Comparison of ENCODE assay signal across 15 mouse cellular contexts in the genomic region with DNA sequence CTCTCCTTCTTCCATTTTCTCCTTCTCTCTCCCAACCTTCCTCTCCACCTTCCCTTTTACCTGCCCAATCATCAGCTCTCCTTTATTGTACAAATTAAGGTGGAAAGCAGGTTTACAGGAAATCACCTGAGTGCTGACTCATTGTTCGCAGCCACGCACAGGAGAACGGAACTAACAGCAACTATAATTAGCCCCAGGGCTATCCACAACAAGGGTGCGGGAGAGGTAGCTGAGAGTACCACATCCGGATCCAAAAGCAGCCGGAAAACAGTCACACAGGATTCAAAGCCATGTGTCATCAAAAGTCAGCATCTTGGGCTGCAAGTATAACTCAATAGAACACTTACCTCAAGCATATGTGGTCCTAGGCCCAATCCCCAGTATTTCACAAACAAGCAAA. TPM values are rescaled to one million over a fixed set of nuclear protein-coding genes. Genes with fewer than 3 reads are reported as not detected.
A peak's percentile ranks its signal among the peaks of the same experiment; 100 is the strongest.
DNase-seq lines count a peak whose midpoint lies in the region; ATAC-seq lines count a peak whose summit lies in the region.
"Had no signal": no experiment of that assay in that cellular context is flagged by ENCODE, and none has a peak within 500 bp of the region (broad histone marks: within the 10 kb centered on the region; RNA-seq: fewer than 3 reads in every experiment).

No protein-coding gene starts in this region.

- peak; percentile 76 for DNase-seq in CD4-positive, CD25-positive, alpha-beta regulatory T cell, adult 2 months (ENCODE audit: low read depth, low spot score)
- DNase-seq in natural killer cell, adult 2 months (ENCODE audit: low spot score in 2 of 2): peak; percentile 58 to 60
- DNase-seq in thymus, postnatal 36 days: peak; percentile 44 to 64
- DNase-seq in cerebellum, postnatal 25 days: no peak
- DNase-seq in layer of hippocampus, postnatal 25 days (ENCODE audit: extremely low spot score in 1 of 2, low spot score in 1 of 2): no peak
- DNase-seq in gastrocnemius, postnatal 4 days (ENCODE audit: low spot score in 2 of 2): no peak
- DNase-seq: cerebellum, postnatal 10 days; heart, adult 2 months; left cerebral cortex, postnatal 4 days; lung, adult 2 months; lung, postnatal 36 days had no signal

- peak; percentile 84 for ATAC-seq in activated CD4-positive, CD25-positive, alpha-beta regulatory T cell, adult 4 months
- ATAC-seq: forebrain, embryonic 15.5 days; Patski had no signal

RNA-seq across cellular contexts. Expression of gene Sv2b, which starts 53.5 kb away (rescaled TPM):
- not detected for polyA plus RNA-seq in activated CD4-positive, CD25-positive, alpha-beta regulatory T cell, adult 4 months (2017; shearing (Covaris generic))
- 100 to 1,000 TPM; 289 to 325 TPM for total RNA-seq in layer of hippocampus, postnatal 25 days (2021)
- total RNA-seq in gastrocnemius, postnatal 4 days (2021): 1 to 10 TPM; 2.4 to 3.5 TPM
- polyA plus RNA-seq: liver, adult 2 months had no signal

Comparison
In these comparisons a context has a peak if more than half of its experiments do, and no peak if none do; other contexts are left out.
1. DNase-seq: peak in CD4-positive, CD25-positive, alpha-beta regulatory T cell, adult 2 months (single experiment), natural killer cell, adult 2 months (2 of 2) and thymus, postnatal 36 days (2 of 2); none in cerebellum, postnatal 25 days (0 of 2), layer of hippocampus, postnatal 25 days (0 of 2) and gastrocnemius, postnatal 4 days (0 of 2).
2. RNA of gene Sv2b, which starts 53.5 kb away (total RNA-seq): 289 to 325 TPM in layer of hippocampus, postnatal 25 days; 2.4 to 3.5 TPM in gastrocnemius, postnatal 4 days; every median in the first group is over 10 times any median in the second.